Mouse (Mus musculus): ENCODE measurements at regions not wholly inside any gene's neighbourhood (a gene's known extent, or its start where the extent isn't known, plus 50 kb on each side); places are given as distances from the start of the nearest gene placed in this dataset.
"Not testable (repeated sequence)": the region's sequence is repeated elsewhere in the genome, so short reads cannot be mapped to it uniquely, and the experiment has no call there.

GRCm38 (mm10) chr2:147298499-147298896 lies 63.2 kb upstream of the Pax1 start:
- Histone ChIP-seq H3K4me3 (ENCODE audit: insufficient read depth in 1 of 2, low read depth in 2 of 2, low read length in 2 of 2) (no peak overlapping the region), H3K27me3 (ENCODE audit: control insufficient read depth, insufficient read depth, low read length) (no peaks in the 10 kb centered on the region), H3K36me3 (replicated peaks; ENCODE audit: control insufficient read depth, insufficient read depth, low read depth) (no peaks in the 10 kb centered on the region), H3K9me3 (ENCODE audit: control insufficient read depth, low read length) (no peaks in the 10 kb centered on the region), H3K27ac (no peak overlapping the region), H3K4me1 (replicated peaks; ENCODE audit: control insufficient read depth in 2 of 2, insufficient read depth in 2 of 2, low read length in 1 of 2) (no peaks in the 10 kb centered on the region), H3K4me2 (ENCODE audit: low read depth) (no peak overlapping the region), H3K9ac (replicated peaks) (no peak overlapping the region)
- TF ChIP-seq CTCF (IDR thresholded peaks at IDR 0.05; ENCODE audit: low read depth) (no peak), EP300 (IDR thresholded peaks at IDR 0.05; ENCODE audit: low read depth) (no peak)
- 38% methylated on average over 7 of the region's 7 CpGs for WGBS (ENCODE audit: insufficient replicate concordance)
- DNase-seq (ENCODE audit: low read depth in 3 of 3, low spot score in 3 of 3) (no peak), ATAC-seq (ENCODE audit: insufficient read depth) (0 out of 2 replicates have a peak, but pooled peaks have one; percentile 28)

GRCm38 (mm10) chr2:147297876-147298498 lies 63.7 kb upstream of the Pax1 start:
- Histone ChIP-seq H3K27me3 (ENCODE audit: control insufficient read depth, insufficient read depth, low read length) (no peaks in the 10 kb centered on the region), H3K4me1 (replicated peaks; ENCODE audit: control insufficient read depth in 2 of 2, insufficient read depth in 2 of 2, low read length in 1 of 2) (no peaks in the 10 kb centered on the region), H3K9ac (replicated peaks) (no peak overlapping the region), H3K9me3 (ENCODE audit: control insufficient read depth, low read length) (no peaks in the 10 kb centered on the region), H3K36me3 (replicated peaks; ENCODE audit: control insufficient read depth, insufficient read depth, low read depth) (no peaks in the 10 kb centered on the region), H3K4me3 (ENCODE audit: insufficient read depth in 1 of 2, low read depth in 2 of 2, low read length in 2 of 2) (no peak overlapping the region), H3K4me2 (ENCODE audit: low read depth) (no peak overlapping the region), H3K27ac (no peak overlapping the region)
- 59% methylated on average over 11 of the region's 11 CpGs for WGBS (ENCODE audit: insufficient replicate concordance)
- DNase-seq (ENCODE audit: low read depth in 3 of 3, low spot score in 3 of 3) (no peak), ATAC-seq (ENCODE audit: insufficient read depth) (0 out of 2 replicates have a peak, but pooled peaks have one; percentile 15)
- no peak for TF ChIP-seq CTCF (IDR thresholded peaks at IDR 0.05; ENCODE audit: low read depth)
- TF ChIP-seq EP300 (IDR thresholded peaks at IDR 0.05; ENCODE audit: low read depth): no peak

GRCm38 (mm10) chr2:147294926-147295325 lies 66.8 kb upstream of the Pax1 start:
- H3K27ac ChIP-seq; ATAC-seq (ENCODE audit: insufficient read depth): not testable (repeated sequence)

GRCm38 (mm10) chr2:147293294-147293688 lies 68.4 kb upstream of the Pax1 start:
- ATAC-seq (ENCODE audit: insufficient read depth): no peak

More at GRCm38 (mm10) chr2:147294926-147295325, 66.8 kb upstream of the Pax1 start:
- H3K36me3 ChIP-seq (replicated peaks; ENCODE audit: control insufficient read depth, insufficient read depth, low read depth); H3K4me3 ChIP-seq (ENCODE audit: insufficient read depth in 1 of 2, low read depth in 2 of 2, low read length in 2 of 2); H3K4me1 ChIP-seq (replicated peaks; ENCODE audit: control insufficient read depth in 2 of 2, insufficient read depth in 2 of 2, low read length in 1 of 2); H3K4me2 ChIP-seq (ENCODE audit: low read depth); H3K27me3 ChIP-seq (ENCODE audit: control insufficient read depth, insufficient read depth, low read length); DNase-seq (ENCODE audit: low read depth in 3 of 3, low spot score in 3 of 3); H3K9me3 ChIP-seq (ENCODE audit: control insufficient read depth, low read length); H3K9ac ChIP-seq (replicated peaks): not testable (repeated sequence)
- WGBS (ENCODE audit: insufficient replicate concordance): 49% methylated on average over 2 of the region's 2 CpGs

GRCm38 (mm10) chr2:147292387-147293293 lies 69.1 kb upstream of the Pax1 start:
- ATAC-seq (ENCODE audit: insufficient read depth): no peak
- DNase-seq (ENCODE audit: low read depth in 3 of 3, low spot score in 3 of 3): no peak

More at GRCm38 (mm10) chr2:147293294-147293688, 68.4 kb upstream of the Pax1 start:
- H3K4me1 ChIP-seq (replicated peaks; ENCODE audit: control insufficient read depth in 2 of 2, insufficient read depth in 2 of 2, low read length in 1 of 2): no peaks in the 10 kb centered on the region
- DNase-seq (ENCODE audit: low read depth in 3 of 3, low spot score in 3 of 3): no peak
- H3K4me2 ChIP-seq (ENCODE audit: low read depth): no peak overlapping the region
- H3K9ac ChIP-seq (replicated peaks): no peak overlapping the region
- H3K9me3 ChIP-seq (ENCODE audit: control insufficient read depth, low read length): no peaks in the 10 kb centered on the region
- TF ChIP-seq CTCF (IDR thresholded peaks at IDR 0.05; ENCODE audit: low read depth) (no peak), EP300 (IDR thresholded peaks at IDR 0.05; ENCODE audit: low read depth) (no peak)
- WGBS (ENCODE audit: insufficient replicate concordance): 53% methylated on average over 3 of the region's 3 CpGs
- H3K27ac ChIP-seq: no peak overlapping the region
- no peaks in the 10 kb centered on the region for H3K36me3 ChIP-seq (replicated peaks; ENCODE audit: control insufficient read depth, insufficient read depth, low read depth)
- no peak overlapping the region for H3K4me3 ChIP-seq (ENCODE audit: insufficient read depth in 1 of 2, low read depth in 2 of 2, low read length in 2 of 2)
- H3K27me3 ChIP-seq (ENCODE audit: control insufficient read depth, insufficient read depth, low read length): no peaks in the 10 kb centered on the region

More at GRCm38 (mm10) chr2:147292387-147293293, 69.1 kb upstream of the Pax1 start:
- H3K36me3 ChIP-seq (replicated peaks; ENCODE audit: control insufficient read depth, insufficient read depth, low read depth): no peaks in the 10 kb centered on the region
- H3K4me2 ChIP-seq (ENCODE audit: low read depth): no peak overlapping the region
- WGBS (ENCODE audit: insufficient replicate concordance): 45% methylated on average over 11 of the region's 11 CpGs
- no peak overlapping the region for H3K9ac ChIP-seq (replicated peaks)
- no peaks in the 10 kb centered on the region for H3K9me3 ChIP-seq (ENCODE audit: control insufficient read depth, low read length)
- no peaks in the 10 kb centered on the region for H3K4me1 ChIP-seq (replicated peaks; ENCODE audit: control insufficient read depth in 2 of 2, insufficient read depth in 2 of 2, low read length in 1 of 2)
- H3K27ac ChIP-seq: no peak overlapping the region
- no peaks in the 10 kb centered on the region for H3K27me3 ChIP-seq (ENCODE audit: control insufficient read depth, insufficient read depth, low read length)
- TF ChIP-seq EP300 (IDR thresholded peaks at IDR 0.05; ENCODE audit: low read depth) (no peak), CTCF (IDR thresholded peaks at IDR 0.05; ENCODE audit: low read depth) (no peak)
- H3K4me3 ChIP-seq (ENCODE audit: insufficient read depth in 1 of 2, low read depth in 2 of 2, low read length in 2 of 2): no peak overlapping the region
